Mouse (Mus musculus): Measurements from ENCODE around the gene Grik5. TPM values are rescaled to one million over a fixed set of nuclear protein-coding genes. Genes with fewer than 3 reads are reported as not detected.

Gene Grik5
- polyA plus RNA-seq (2012; rRNA removed), result 28.5 and 31.1 TPM in 2 replicates

DNA sequence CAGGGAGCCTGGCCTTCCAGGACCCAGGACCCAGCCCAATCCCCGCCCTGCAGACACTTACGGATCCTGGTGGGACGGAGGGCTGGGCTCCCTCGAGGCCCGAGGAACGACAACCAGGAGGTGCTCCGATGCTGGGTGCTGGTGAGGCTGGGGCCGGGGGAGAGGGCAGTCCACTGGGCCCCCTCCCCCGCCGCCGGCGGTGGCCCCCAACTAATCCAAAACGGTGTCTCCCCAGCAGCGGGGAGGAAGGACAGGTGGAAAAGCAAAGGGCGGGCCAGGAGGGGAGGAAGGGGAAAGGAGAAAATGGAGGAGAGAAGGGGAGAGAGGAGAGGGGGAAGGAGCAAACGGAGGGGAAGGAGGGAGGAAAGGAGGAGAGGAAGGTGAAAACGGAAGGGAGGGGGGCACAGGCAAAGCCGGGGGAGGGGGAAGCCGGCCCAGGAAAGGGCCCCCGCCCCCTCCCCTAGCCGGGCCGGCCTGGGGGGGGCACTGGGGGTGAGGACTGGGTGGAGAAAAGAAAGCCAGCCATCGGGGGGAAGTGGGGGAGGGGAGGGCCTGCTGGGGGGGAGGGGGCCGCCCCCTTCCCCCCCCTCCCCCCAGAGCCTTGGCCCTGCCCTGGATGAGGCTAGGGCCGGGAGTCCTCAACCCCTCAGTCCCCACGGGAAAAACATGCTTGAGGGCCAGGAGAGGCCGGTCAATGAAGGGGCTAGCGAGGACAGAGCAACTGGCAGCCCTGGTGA lies at the start of gene Grik5, which contains the start of gene Zfp574:
Grik5 (minus strand) TSS at position 368 of the 737 bp plus-strand sequence.
Zfp574 (plus strand) TSS at position 589 of the 737 bp plus-strand sequence.
- WGBS, result 6% methylated on average over 26 of the region's 28 CpGs
- peaks cover 11% of the 10 kb centered on the region for H3K4me1 ChIP-seq (ENCODE audit: control insufficient read depth, insufficient read depth, low read length)
- H3K4me3 ChIP-seq (replicated peaks; ENCODE audit: extremely low read depth, low read depth, low read length), result peak within 1 kb of the TSS; percentile 94
- DNase-seq, result no peak
- TF ChIP-seq POLR2A (IDR thresholded peaks at IDR 0.05; ENCODE audit: borderline replicate concordance, extremely low read depth, low read depth, low read length) (no peak), CTCF (IDR thresholded peaks at IDR 0.05; ENCODE audit: insufficient read depth, low read length) (no peak)

DNA sequence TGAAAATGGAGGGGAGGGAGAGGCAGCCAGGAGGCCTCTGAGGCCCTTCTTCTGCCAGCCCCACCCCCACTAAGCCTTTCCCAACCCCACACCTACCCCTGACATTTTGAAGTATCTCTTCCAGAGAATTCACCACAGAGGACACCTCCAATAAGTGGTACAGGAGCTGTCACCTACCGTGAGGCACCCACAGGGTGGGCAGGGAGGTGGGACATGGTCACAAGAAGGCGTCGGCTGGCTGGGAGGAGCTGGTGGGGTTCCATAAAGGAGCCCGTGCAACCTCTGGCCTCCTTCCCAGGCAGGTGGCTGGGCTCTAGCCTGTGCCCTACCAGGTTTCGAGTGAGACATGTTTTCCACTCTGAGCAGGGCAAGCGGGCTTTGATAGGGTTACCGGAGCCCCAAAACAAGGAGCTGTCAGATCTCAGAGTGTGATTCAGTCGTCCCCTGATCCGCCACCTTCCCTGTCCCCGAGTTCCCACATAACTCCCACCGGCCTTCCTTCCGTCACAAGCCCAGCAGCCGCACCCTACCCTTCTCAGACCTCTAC lies 49.2 kb upstream of the Grik5 start:
- WGBS, result 56% methylated on average over 13 of the region's 13 CpGs
- no peak for TF ChIP-seq POLR2A (IDR thresholded peaks at IDR 0.05; ENCODE audit: borderline replicate concordance, extremely low read depth, low read depth, low read length)
- no peak for TF ChIP-seq CTCF (IDR thresholded peaks at IDR 0.05; ENCODE audit: insufficient read depth, low read length)
- Histone ChIP-seq H3K4me1 (ENCODE audit: control insufficient read depth, insufficient read depth, low read length) (no peaks in the 10 kb centered on the region), H3K4me3 (replicated peaks; ENCODE audit: extremely low read depth, low read depth, low read length) (no peak overlapping the region)
- DNase-seq, result no peak

DNA sequence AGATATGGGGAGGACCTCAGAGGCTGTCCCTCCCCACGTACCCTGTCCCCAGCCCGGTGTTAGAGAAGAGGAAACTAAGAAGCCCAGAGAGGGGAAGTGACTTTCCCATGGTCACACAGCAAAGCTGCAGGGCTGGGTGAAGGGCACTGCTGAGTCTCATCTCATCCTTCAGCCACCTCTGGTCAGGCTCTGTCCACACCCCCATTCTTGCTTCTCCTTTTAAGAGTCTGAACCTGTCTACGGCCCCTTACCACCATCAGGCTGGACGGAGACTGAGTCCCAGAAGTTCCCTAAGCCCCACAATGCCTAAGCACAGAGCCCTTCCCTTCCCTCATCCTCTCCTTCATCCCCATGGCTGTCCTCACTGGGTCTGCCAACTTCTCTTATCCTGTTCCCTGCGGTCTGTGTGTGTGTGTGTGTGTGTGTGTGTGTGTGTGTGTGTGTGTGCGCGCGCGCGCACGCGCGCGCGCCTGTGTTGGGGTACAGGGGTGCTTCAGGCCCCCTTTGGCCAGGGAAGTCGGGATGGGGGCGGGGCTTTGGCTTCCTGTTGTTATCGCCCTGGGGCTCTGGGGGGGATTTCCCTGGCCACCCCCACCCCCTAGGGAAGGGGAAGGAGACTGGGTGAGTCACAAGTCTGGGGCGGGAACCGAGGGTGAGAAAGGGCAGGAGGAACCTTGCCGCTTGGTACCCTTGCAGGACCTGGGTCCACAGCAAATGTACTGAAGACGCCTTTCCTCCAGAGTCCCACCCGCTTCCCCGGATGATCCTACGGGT lies 48.1 kb upstream of the Grik5 start:
- WGBS, result 60% methylated on average over 25 of the region's 25 CpGs
- H3K4me1 ChIP-seq (ENCODE audit: control insufficient read depth, insufficient read depth, low read length), result no peaks in the 10 kb centered on the region
- H3K4me3 ChIP-seq (replicated peaks; ENCODE audit: extremely low read depth, low read depth, low read length), result no peak overlapping the region
- no peak for DNase-seq
- no peak for TF ChIP-seq CTCF (IDR thresholded peaks at IDR 0.05; ENCODE audit: insufficient read depth, low read length)
- TF ChIP-seq POLR2A (IDR thresholded peaks at IDR 0.05; ENCODE audit: borderline replicate concordance, extremely low read depth, low read depth, low read length), result no peak

DNA sequence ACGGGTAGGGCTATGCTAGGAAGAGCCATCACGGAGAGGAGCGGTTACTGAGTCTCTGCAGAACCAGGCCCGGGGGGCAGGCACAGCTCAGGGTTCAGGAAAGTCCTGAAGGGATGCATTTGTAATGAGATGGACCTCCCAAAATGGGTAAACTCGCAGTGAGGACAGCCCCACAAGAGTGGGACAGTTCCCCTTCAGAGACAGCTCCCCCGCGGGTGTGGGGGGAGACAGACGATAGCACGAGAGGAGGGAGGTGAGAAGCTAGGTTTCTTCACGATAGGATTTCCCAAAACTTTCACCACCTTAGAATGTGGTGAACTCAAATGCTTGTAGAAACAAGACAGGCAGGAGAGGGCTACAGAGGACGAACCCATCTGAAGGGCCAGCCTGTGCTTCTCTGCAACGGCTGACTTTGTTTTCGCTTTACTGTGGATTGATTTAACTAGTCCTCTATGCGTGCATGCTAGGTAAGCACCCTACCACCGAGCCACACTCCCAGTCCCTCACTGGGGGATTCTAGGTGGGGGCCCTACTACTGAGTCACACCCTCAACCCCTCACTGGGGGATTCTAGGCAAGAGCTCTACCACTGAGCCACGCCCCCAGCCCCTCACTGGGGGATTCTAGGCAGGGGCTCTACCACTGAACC lies 40.9 kb upstream of the Grik5 start:
- no peak for TF ChIP-seq CTCF (IDR thresholded peaks at IDR 0.05; ENCODE audit: insufficient read depth, low read length)
- no peak for TF ChIP-seq POLR2A (IDR thresholded peaks at IDR 0.05; ENCODE audit: borderline replicate concordance, extremely low read depth, low read depth, low read length)
- WGBS, result 76% methylated on average over 16 of the region's 16 CpGs
- Histone ChIP-seq H3K4me3 (replicated peaks; ENCODE audit: extremely low read depth, low read depth, low read length) (no peak overlapping the region), H3K4me1 (ENCODE audit: control insufficient read depth, insufficient read depth, low read length) (no peaks in the 10 kb centered on the region)
- no peak for DNase-seq

DNA sequence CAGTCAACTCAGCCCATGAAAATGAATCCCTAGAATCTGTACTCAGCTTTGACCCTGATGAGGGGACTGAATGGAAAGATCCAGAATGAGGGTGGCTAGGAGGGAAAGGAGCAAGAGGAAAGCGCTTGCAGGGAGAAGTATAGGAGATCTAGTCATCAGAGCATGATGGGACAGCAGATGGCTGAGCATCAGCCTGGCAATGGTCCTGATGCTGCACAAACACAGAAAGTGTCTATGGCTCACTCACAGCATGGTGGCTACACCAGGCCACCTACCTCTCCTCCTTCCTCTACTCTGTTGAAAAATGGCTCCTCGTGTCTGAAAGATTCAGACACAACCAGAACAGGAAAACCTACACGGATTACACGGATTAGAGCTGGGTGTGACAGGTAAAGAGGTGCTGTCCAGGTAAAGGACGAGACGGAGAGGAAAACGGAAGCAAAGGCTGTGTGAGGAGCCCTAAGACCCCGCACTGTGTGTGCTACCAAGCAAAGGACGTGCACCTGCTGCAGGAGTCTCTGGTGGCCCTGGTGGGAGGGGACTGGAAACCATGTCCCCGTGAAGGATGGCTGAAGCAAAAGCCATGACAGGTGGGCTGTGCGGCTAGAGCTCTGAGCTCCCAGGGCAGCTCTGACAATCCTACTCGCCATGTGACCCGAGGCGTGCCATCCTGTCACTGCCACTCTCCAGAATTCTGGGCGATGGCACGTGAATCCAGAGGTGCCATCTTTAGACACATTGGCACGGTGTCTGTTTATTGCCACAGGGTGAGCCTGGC lies 40.2 kb upstream of the Grik5 start:
- TF ChIP-seq CTCF (IDR thresholded peaks at IDR 0.05; ENCODE audit: insufficient read depth, low read length) (no peak), POLR2A (IDR thresholded peaks at IDR 0.05; ENCODE audit: borderline replicate concordance, extremely low read depth, low read depth, low read length) (no peak)
- WGBS, result 78% methylated on average over 17 of the region's 17 CpGs
- Histone ChIP-seq H3K4me1 (ENCODE audit: control insufficient read depth, insufficient read depth, low read length) (no peaks in the 10 kb centered on the region), H3K4me3 (replicated peaks; ENCODE audit: extremely low read depth, low read depth, low read length) (no peak overlapping the region)
- no peak for DNase-seq

DNA sequence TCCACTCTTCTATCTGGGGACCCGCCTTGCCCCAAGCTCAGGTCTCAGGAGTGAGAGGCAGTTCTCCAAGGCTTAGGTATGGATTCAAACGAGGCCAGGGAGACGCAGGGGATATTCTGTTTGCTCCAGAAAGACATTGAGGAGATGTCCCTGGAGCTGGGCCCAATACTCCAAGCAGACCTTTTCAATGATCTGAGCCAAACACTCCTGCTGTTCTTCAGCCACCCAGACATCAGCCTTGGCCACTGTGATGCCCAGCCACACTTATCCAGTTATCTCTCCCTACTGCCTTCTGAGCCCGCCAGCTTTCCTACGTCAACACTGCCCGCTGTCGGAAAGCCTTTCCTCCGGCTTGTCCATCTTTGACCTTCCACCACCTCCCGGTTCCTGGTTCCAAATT lies 38.2 kb upstream of the Grik5 start:
- no peaks in the 10 kb centered on the region for H3K4me1 ChIP-seq (ENCODE audit: control insufficient read depth, insufficient read depth, low read length)
- 79% methylated on average over 9 of the region's 9 CpGs for WGBS
- no peak overlapping the region for H3K4me3 ChIP-seq (replicated peaks; ENCODE audit: extremely low read depth, low read depth, low read length)
- DNase-seq, result no peak
- no peak for TF ChIP-seq POLR2A (IDR thresholded peaks at IDR 0.05; ENCODE audit: borderline replicate concordance, extremely low read depth, low read depth, low read length)
- TF ChIP-seq CTCF (IDR thresholded peaks at IDR 0.05; ENCODE audit: insufficient read depth, low read length), result no peak

DNA sequence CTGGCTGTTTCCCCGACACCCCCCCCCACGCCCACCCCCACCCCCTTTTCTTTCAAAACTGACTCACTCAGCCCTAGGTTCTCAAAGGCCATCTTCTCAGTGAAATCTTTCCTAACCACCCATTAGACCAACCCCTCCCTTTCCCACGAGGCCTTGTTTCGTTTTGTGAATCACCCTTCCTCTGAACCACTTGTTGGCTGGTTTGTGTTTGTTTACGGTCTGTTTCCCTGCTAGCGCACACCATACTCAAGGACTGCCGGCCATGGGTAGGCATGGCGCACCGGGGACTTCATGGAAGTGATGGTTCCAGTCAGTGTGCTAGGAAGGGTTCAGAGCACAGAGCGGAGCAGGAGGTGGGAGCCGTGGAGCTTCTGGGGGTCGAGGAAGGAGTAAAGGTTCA lies 37.2 kb upstream of the Grik5 start:
- no peak for DNase-seq
- Histone ChIP-seq H3K4me3 (replicated peaks; ENCODE audit: extremely low read depth, low read depth, low read length) (no peak overlapping the region), H3K4me1 (ENCODE audit: control insufficient read depth, insufficient read depth, low read length) (no peaks in the 10 kb centered on the region)
- TF ChIP-seq POLR2A (IDR thresholded peaks at IDR 0.05; ENCODE audit: borderline replicate concordance, extremely low read depth, low read depth, low read length) (no peak), CTCF (IDR thresholded peaks at IDR 0.05; ENCODE audit: insufficient read depth, low read length) (no peak)
- 61% methylated on average over 12 of the region's 12 CpGs for WGBS

DNA sequence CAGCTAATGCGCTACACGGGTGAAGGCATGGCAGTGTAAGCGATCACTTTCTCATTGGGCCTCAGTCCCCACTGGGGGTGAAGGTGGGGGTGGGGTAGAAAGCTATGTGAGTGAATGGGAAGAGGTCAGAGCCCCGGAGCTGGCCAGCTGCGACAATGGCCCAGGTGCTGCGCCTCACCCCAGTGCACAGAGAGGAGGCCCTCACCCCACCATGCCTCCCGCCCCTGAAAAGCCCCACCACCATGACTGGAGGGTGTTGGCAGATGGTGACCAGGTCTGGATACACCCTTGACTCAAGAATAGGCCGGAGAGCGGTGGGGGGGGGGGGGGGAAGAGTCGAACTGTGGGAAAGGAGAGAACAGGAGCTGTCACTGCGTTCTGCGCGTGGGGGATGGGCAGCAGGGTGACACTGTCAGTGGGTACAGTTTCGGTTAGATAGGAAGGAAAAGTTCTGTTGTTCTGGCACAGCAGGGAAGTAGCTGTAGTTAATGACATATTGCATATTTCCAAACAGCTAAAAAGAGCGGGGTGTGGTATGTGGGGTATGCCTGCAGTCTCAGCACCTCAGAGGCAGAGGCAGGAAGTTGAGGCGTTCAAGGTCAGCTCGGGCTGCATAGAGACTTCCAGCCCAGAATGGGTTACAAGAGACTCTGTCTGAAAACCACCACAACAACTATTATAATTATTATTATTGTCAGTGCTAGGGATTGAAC lies 34.8 kb upstream of the Grik5 start:
- WGBS, result 25% methylated on average over 17 of the region's 17 CpGs
- DNase-seq, result no peak
- TF ChIP-seq CTCF (IDR thresholded peaks at IDR 0.05; ENCODE audit: insufficient read depth, low read length), result no peak
- TF ChIP-seq POLR2A (IDR thresholded peaks at IDR 0.05; ENCODE audit: borderline replicate concordance, extremely low read depth, low read depth, low read length), result no peak
- Histone ChIP-seq H3K4me3 (replicated peaks; ENCODE audit: extremely low read depth, low read depth, low read length) (no peak overlapping the region), H3K4me1 (ENCODE audit: control insufficient read depth, insufficient read depth, low read length) (no peaks in the 10 kb centered on the region)

All from lung, adult 2 months (tissue).